Mouse (Mus musculus) liver, embryonic 15.5 days (tissue): ENCODE measurements at regions not wholly inside any gene's neighbourhood (a gene's known extent, or its start where the extent isn't known, plus 50 kb on each side); places are given as distances from the start of the nearest gene placed in this dataset.

Experiments
- ATAC-seq: fragments of 200-750 bp; cut with Nextera tagmentation; 2 replicates; pipeline ENCODE4 v1.8.0; 2017; ENCODE audit warnings: moderate number of reproducible peaks, mild to moderate bottlenecking, moderate library complexity; ENCODE audit not compliant: insufficient read depth
- H3K27ac ChIP-seq: fragments of 300-500 bp; sonication (generic); replicated peaks from 2 replicates; pipeline ENCODE4 v1.5.1; 2015; ENCODE audit warnings: mild to moderate bottlenecking, inconsistent platforms
- H3K27me3 ChIP-seq: fragments of 300-500 bp; sonication (generic); 2 replicates; pipeline ENCODE4 v1.6.1; 2015; ENCODE audit warnings: mild to moderate bottlenecking, inconsistent platforms
- H3K36me3 ChIP-seq: fragments of 300-500 bp; sonication (generic); replicated peaks from 2 replicates; pipeline ENCODE4 v1.6.1; 2015; ENCODE audit warnings: moderate library complexity, mild to moderate bottlenecking, inconsistent platforms
- H3K4me1 ChIP-seq: fragments of 300-500 bp; sonication (generic); replicated peaks from 2 replicates; pipeline ENCODE4 v1.6.1; 2015; ENCODE audit warnings: inconsistent platforms
- H3K4me2 ChIP-seq: fragments of 300-500 bp; sonication (generic); 2 replicates; pipeline ENCODE4 v1.6.1; 2015; ENCODE audit warnings: moderate library complexity, mild to moderate bottlenecking, inconsistent platforms
- H3K4me3 ChIP-seq: fragments of 300-500 bp; sonication (generic); replicated peaks from 2 replicates; pipeline ENCODE4 v1.5.1; 2015; ENCODE audit warnings: mild to moderate bottlenecking, inconsistent platforms
- H3K9ac ChIP-seq: fragments of 300-500 bp; sonication (generic); 2 replicates; pipeline ENCODE4 v1.6.1; 2015; ENCODE audit warnings: moderate library complexity, mild to moderate bottlenecking, inconsistent platforms
- H3K9me3 ChIP-seq: fragments of 300-500 bp; sonication (generic); replicated peaks from 2 replicates; pipeline ENCODE4 v1.6.1; 2016; ENCODE audit warnings: inconsistent platforms
- WGBS: fragments of 180-500 bp; shearing (Covaris S2); methylation state at CpG from one replicate; pipeline ENCODE4 v1.1.7; 2015; ENCODE audit warnings: mixed read lengths; ENCODE audit not compliant: insufficient replicate concordance; 5-methylcytosine and 5-hydroxymethylcytosine counted together

- Histone ChIP-seq H3K27ac (no peak overlapping the region), H3K27me3 (no peaks in the 10 kb centered on the region), H3K9ac (no peak overlapping the region), H3K36me3 (no peaks in the 10 kb centered on the region), H3K4me2 (no peak overlapping the region), H3K4me3 (no peak overlapping the region), H3K9me3 (no peaks in the 10 kb centered on the region), H3K4me1 (no peaks in the 10 kb centered on the region)
- WGBS, result 47% methylated on average over 3 of the region's 3 CpGs
- no peak for ATAC-seq
Measured at GRCm38 (mm10) chr17:52149068-52149467, 316.0 kb upstream of the Satb1 start.

GRCm38 (mm10) chr17:52103891-52104290 lies 270.8 kb upstream of the Satb1 start:
- Histone ChIP-seq H3K9me3 (no peaks in the 10 kb centered on the region), H3K4me3 (no peak overlapping the region), H3K4me1 (no peaks in the 10 kb centered on the region), H3K9ac (no peak overlapping the region), H3K27me3 (no peaks in the 10 kb centered on the region), H3K4me2 (no peak overlapping the region), H3K36me3 (no peaks in the 10 kb centered on the region), H3K27ac (no peak overlapping the region)
- ATAC-seq, result no peak
- WGBS, result 66% methylated on average over 4 of the region's 4 CpGs

DNA sequence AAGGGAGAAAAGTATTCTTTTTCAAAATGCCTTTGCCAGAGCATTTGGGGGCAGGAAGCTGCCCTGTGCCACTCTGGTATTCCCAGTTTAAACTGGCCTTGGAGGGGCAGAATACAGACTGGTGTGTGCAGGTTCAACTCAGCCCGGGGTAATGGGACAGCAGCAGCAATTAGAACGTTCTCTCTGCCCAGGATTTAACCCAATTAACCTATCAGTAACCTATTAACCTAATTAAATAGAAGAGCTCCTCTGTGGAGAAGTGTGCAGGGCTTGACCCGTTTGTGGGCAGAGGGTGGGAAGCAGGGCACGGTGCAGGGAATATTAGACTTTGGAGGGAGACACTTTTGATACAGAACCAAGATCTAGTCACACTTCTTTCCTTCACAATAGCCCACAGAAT lies 252.7 kb upstream of the Satb1 start:
- Histone ChIP-seq H3K36me3 (no peaks in the 10 kb centered on the region), H3K4me3 (no peak overlapping the region), H3K4me2 (no peak overlapping the region), H3K4me1 (no peaks in the 10 kb centered on the region), H3K9me3 (no peaks in the 10 kb centered on the region), H3K27ac (no peak overlapping the region), H3K27me3 (no peaks in the 10 kb centered on the region), H3K9ac (no peak overlapping the region)
- ATAC-seq, result no peak
- WGBS, result 43% methylated on average over 4 of the region's 4 CpGs

- no peaks in the 10 kb centered on the region for H3K27me3 ChIP-seq
- H3K36me3 ChIP-seq, result no peaks in the 10 kb centered on the region
- no peak for ATAC-seq
- H3K4me2 ChIP-seq, result no peak overlapping the region
- no peak overlapping the region for H3K4me3 ChIP-seq
- no peaks in the 10 kb centered on the region for H3K4me1 ChIP-seq
- no peak overlapping the region for H3K27ac ChIP-seq
- H3K9me3 ChIP-seq, result no peaks in the 10 kb centered on the region
- H3K9ac ChIP-seq, result no peak overlapping the region
- 21% methylated on average over 2 of the region's 2 CpGs for WGBS
Measured at GRCm38 (mm10) chr17:52084455-52084854, 251.4 kb upstream of the Satb1 start.

DNA sequence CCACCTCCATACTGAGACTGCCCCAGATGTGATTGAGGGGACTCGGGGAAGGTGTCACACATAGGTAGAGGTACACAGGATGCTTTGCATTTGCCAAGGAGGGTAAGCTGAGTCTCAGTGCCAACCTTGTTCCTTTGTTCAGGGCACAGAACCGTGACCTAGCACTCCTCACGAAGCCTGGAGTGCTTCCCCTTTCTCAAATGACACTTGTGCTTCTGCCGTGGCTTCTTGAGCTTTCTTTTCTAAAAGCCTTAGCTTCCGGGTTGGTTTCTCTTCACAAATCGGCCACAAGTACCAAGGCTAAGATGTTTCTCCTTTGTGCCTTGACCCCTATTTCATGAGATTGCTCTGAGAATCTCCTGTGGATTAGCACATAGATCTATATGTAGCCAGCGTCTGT lies 246.2 kb upstream of the Satb1 start:
- 38% methylated on average over 7 of the region's 7 CpGs for WGBS
- no peak for ATAC-seq
- H3K27me3 ChIP-seq, result no peaks in the 10 kb centered on the region

GRCm38 (mm10) chr17:52078496-52078895 lies 245.4 kb upstream of the Satb1 start:
- ATAC-seq, result no peak
- H3K27me3 ChIP-seq, result no peaks in the 10 kb centered on the region
- H3K36me3 ChIP-seq, result no peaks in the 10 kb centered on the region
- no peak overlapping the region for H3K9ac ChIP-seq
- H3K27ac ChIP-seq, result no peak overlapping the region
- H3K4me2 ChIP-seq, result no peak overlapping the region
- H3K4me3 ChIP-seq, result no peak overlapping the region
- 57% methylated on average over 8 of the region's 8 CpGs for WGBS
- no peaks in the 10 kb centered on the region for H3K9me3 ChIP-seq
- H3K4me1 ChIP-seq, result no peaks in the 10 kb centered on the region

More for the DNA sequence above, 246.2 kb upstream of the Satb1 start:
- Histone ChIP-seq H3K4me2 (no peak overlapping the region), H3K9ac (no peak overlapping the region), H3K27ac (no peak overlapping the region), H3K4me1 (no peaks in the 10 kb centered on the region), H3K4me3 (no peak overlapping the region), H3K9me3 (no peaks in the 10 kb centered on the region), H3K36me3 (no peaks in the 10 kb centered on the region)

GRCm38 (mm10) chr17:52077951-52078350 lies 244.9 kb upstream of the Satb1 start:
- Histone ChIP-seq H3K36me3 (no peaks in the 10 kb centered on the region), H3K4me3 (no peak overlapping the region), H3K4me2 (no peak overlapping the region), H3K4me1 (no peaks in the 10 kb centered on the region), H3K9ac (no peak overlapping the region), H3K27me3 (no peaks in the 10 kb centered on the region), H3K27ac (no peak overlapping the region), H3K9me3 (no peaks in the 10 kb centered on the region)
- 59% methylated on average over 4 of the region's 4 CpGs for WGBS
- ATAC-seq, result no peak

- Histone ChIP-seq H3K36me3 (no peaks in the 10 kb centered on the region), H3K4me3 (no peak overlapping the region), H3K27me3 (no peaks in the 10 kb centered on the region), H3K9ac (no peak overlapping the region), H3K27ac (no peak overlapping the region), H3K9me3 (no peaks in the 10 kb centered on the region), H3K4me2 (no peak overlapping the region), H3K4me1 (no peaks in the 10 kb centered on the region)
- 60% methylated on average over 2 of the region's 2 CpGs for WGBS
- no peak for ATAC-seq
Measured at GRCm38 (mm10) chr17:52076746-52077145, 243.7 kb upstream of the Satb1 start.

GRCm38 (mm10) chr17:52067721-52068120 lies 234.6 kb upstream of the Satb1 start:
- Histone ChIP-seq H3K4me3 (no peak overlapping the region), H3K27ac (no peak overlapping the region), H3K27me3 (no peaks in the 10 kb centered on the region), H3K4me2 (no peak overlapping the region), H3K36me3 (no peaks in the 10 kb centered on the region), H3K9me3 (no peaks in the 10 kb centered on the region), H3K4me1 (no peaks in the 10 kb centered on the region), H3K9ac (no peak overlapping the region)
- WGBS, result 45% methylated on average over 2 of the region's 2 CpGs
- ATAC-seq, result no peak

DNA sequence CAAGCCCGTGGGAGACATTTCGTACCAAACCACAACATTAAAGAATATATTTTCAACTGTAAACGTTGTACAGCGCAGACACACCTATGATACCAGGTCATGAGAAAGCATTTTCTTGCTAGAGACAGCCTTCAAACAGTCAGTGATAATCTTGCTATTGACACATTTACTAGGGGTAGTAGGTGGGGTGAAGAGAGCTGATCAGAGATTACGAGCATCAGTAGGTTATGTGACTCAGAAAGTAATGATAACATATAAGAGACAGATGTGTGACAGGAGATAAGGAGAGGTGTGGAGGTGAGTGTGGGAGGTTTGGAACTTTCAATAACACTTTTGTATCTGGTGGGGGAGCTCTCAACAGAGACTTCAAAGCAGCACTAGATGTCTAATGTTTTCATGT lies 231.5 kb upstream of the Satb1 start:
- Histone ChIP-seq H3K27ac (no peak overlapping the region), H3K27me3 (no peaks in the 10 kb centered on the region), H3K36me3 (no peaks in the 10 kb centered on the region), H3K4me3 (no peak overlapping the region), H3K4me1 (no peaks in the 10 kb centered on the region), H3K9me3 (no peaks in the 10 kb centered on the region), H3K4me2 (no peak overlapping the region), H3K9ac (no peak overlapping the region)
- 64% methylated on average over 5 of the region's 5 CpGs for WGBS
- ATAC-seq, result no peak

- 33% methylated on average over 4 of the region's 4 CpGs for WGBS
- no peaks in the 10 kb centered on the region for H3K9me3 ChIP-seq
- no peaks in the 10 kb centered on the region for H3K27me3 ChIP-seq
- no peak overlapping the region for H3K4me3 ChIP-seq
- no peak overlapping the region for H3K4me2 ChIP-seq
- H3K27ac ChIP-seq, result no peak overlapping the region
- no peak for ATAC-seq
- H3K36me3 ChIP-seq, result no peaks in the 10 kb centered on the region
- H3K4me1 ChIP-seq, result no peaks in the 10 kb centered on the region
- H3K9ac ChIP-seq, result no peak overlapping the region
Measured at GRCm38 (mm10) chr17:52063121-52063520, 230.0 kb upstream of the Satb1 start.

- Histone ChIP-seq H3K36me3 (no peaks in the 10 kb centered on the region), H3K9me3 (no peaks in the 10 kb centered on the region), H3K4me3 (no peak overlapping the region), H3K4me2 (no peak overlapping the region), H3K27me3 (no peaks in the 10 kb centered on the region), H3K9ac (no peak overlapping the region), H3K27ac (no peak overlapping the region), H3K4me1 (no peaks in the 10 kb centered on the region)
- WGBS, result 41% methylated on average over 11 of the region's 11 CpGs
- ATAC-seq, result no peak
Measured at GRCm38 (mm10) chr17:52062096-52062665, 229.1 kb upstream of the Satb1 start.
